Mouse (Mus musculus) regulatory T cell (primary cell): ENCODE measurements at regions not wholly inside any gene's neighbourhood (a gene's known extent, or its start where the extent isn't known, plus 50 kb on each side); places are given as distances from the start of the nearest gene placed in this dataset.
"Not testable (repeated sequence)": the region's sequence is repeated elsewhere in the genome, so short reads cannot be mapped to it uniquely, and the experiment has no call there.

Experiments
- in situ Hi-C: fragments of 300-600 bp; cut with MboI, MseI; formaldehyde crosslinking; loops from one replicate; pipeline ENCODE4 v1.15.1; 2025; ENCODE audit warnings: high pct_unique_total_duplicates

DNA sequence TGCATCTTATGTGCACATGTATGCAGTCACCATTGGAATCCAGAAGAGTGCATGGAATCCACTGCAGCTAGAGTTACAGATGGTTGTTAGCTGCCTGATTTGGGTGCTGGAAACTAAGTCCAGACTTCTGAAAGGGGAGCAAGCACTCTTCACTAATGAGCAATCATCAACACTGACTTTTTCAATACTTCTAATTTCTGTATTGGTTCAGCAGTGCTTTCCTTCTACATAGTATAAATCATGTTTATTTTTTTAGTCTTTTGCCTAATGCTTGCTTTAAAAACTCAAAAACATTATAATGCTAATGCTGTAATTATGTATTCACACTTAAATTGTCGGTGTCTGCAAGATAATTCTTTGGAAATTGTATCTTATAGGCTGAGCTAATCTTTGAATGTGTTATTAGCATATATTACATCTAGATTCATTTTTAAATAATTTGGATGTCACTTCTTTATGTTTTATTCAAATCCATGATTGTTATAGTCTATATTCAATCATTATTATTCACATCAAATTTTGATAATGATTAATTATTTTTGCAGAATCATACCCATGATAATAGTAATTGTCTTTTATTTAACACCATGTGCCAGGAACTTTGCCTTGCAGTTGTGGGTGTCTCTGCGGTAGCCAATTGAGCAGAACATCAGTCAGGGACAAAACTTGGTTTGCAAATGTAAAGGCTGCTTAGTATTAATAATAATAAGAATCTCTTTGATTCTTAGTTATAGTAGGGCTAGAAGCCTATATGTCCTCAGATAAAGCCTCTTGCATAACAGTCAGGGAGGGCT lies 172.7 kb upstream of the Cntnap5b start:
- in situ Hi-C loops, result loop anchor here (10.0 kb wide), 1 partner anchor 1365 kb away; no protein-coding TSS in a partner anchor

- in situ Hi-C loops, result no loop called here
Measured at GRCm38 (mm10) chr1:99605213-99605612, 167.4 kb upstream of the Cntnap5b start.

GRCm38 (mm10) chr1:99619221-99619620 lies 153.3 kb upstream of the Cntnap5b start:
- in situ Hi-C loops, result no loop called here

DNA sequence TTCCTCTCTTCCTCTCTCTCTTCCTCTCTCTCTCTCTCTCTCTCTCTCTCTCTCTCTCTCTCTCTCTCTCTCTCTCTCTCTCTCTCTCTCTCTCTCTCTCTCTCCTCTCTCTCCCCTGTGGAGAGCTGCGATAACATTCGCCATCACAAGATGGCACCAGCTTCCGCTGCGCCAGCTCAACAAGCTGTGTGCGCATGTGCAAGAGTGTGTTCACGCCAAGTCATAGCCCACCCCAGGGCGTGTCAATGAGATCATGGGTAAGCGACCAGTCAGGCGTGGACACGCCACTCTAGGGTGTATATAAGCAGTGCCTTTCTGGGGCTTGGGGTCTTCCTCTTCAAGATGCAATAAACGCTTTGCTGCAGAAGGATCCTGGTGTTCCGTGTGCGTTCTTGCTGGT lies 141.6 kb upstream of the Cntnap5b start:
- in situ Hi-C loops, result not testable (repeated sequence)

DNA sequence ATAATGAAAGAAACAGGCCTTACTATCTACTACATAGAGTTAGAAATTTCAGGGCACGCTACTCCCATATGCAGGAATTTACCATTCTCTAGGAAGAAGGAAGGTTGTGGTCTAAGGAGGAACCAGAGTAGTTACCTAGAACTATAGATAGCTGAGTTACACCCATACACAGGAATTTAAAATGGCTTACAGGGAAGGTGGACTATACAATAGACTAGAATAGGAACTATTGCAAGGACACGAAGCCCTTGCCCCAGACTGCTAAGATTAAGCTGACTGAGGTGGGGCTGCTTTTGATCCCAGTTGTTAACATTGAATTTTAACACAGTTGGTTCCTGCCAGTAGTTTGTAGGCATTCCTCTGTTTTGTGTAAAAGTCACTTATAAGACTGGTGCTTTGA lies 108.9 kb upstream of the Cntnap5b start:
- in situ Hi-C loops, result no loop called here

GRCm38 (mm10) chr1:99679980-99680379 lies 92.6 kb upstream of the Cntnap5b start:
- in situ Hi-C loops, result no loop called here

GRCm38 (mm10) chr1:99697089-99697488 lies 75.5 kb upstream of the Cntnap5b start:
- in situ Hi-C loops, result no loop called here

GRCm38 (mm10) chr1:99714912-99715311 lies 57.7 kb upstream of the Cntnap5b start:
- in situ Hi-C loops, result no loop called here

DNA sequence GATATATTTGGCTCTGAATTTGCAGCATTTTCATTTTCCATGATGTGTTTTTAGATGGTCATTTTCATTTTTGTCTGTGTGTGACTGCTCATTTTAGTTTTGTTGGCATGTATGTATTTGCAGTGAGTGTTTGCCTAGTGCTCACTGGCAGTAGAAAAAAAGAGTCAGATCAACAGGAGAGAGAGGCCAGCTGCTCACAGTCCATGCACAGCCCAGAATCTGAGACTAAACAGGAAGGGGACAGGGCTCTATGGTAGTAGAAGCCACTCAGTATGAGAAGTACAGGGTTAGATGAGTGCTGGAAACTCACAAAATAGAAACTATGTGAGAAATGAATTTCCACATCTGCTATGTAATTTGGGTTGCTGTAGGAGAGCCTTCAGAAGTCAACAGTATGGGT lies 56.3 kb upstream of the Cntnap5b start:
- in situ Hi-C loops, result no loop called here
